Mouse (Mus musculus) midbrain, embryonic 12.5 days (tissue): ENCODE measurements around the gene Clstn1. TPM values are rescaled to one million over a fixed set of nuclear protein-coding genes. Genes with fewer than 3 reads are reported as not detected.

Source experiments
- ATAC-seq: fragments of 200-750 bp; cut with Nextera tagmentation; 2 replicates; pipeline ENCODE4 v1.8.0; 2017; ENCODE audit warnings: low read depth, moderate TSS enrichment, moderate library complexity; ENCODE audit not compliant: low FRiP score
- H3K27ac ChIP-seq: fragments of 300-500 bp; sonication (generic); replicated peaks from 2 replicates; pipeline ENCODE4 v1.5.1; 2016; ENCODE audit warnings: mild to moderate bottlenecking
- H3K27me3 ChIP-seq: fragments of 300-500 bp; sonication (generic); 2 replicates; pipeline ENCODE4 v1.6.1; 2016; ENCODE audit warnings: mild to moderate bottlenecking
- H3K36me3 ChIP-seq: fragments of 300-500 bp; sonication (generic); 2 replicates; pipeline ENCODE4 v1.6.1; 2016
- H3K4me1 ChIP-seq: fragments of 300-500 bp; sonication (generic); 2 replicates; pipeline ENCODE4 v1.6.1; 2016
- H3K4me2 ChIP-seq: fragments of 300-500 bp; sonication (generic); replicated peaks from 2 replicates; pipeline ENCODE4 v1.6.1; 2016; ENCODE audit warnings: mild to moderate bottlenecking, moderate library complexity
- H3K4me3 ChIP-seq: fragments of 300-500 bp; sonication (generic); 2 replicates; pipeline ENCODE4 v1.5.1; 2016; ENCODE audit warnings: mild to moderate bottlenecking
- H3K9ac ChIP-seq: fragments of 300-500 bp; sonication (generic); replicated peaks from 2 replicates; pipeline ENCODE4 v1.6.1; 2016; ENCODE audit warnings: mild to moderate bottlenecking, moderate library complexity
- H3K9me3 ChIP-seq: fragments of 300-500 bp; sonication (generic); 2 replicates; pipeline ENCODE4 v1.6.1; 2016; ENCODE audit warnings: mild to moderate bottlenecking
- WGBS: fragments of 180-500 bp; shearing (Covaris S2); methylation state at CpG from one replicate; pipeline ENCODE4 v1.1.7; 2016; 5-methylcytosine and 5-hydroxymethylcytosine counted together
- polyA plus RNA-seq: library from polyadenylated mRNA; unstranded; fragments of >200 nt; fragmentation: Nextera tagmentation; extraction: Ambion mirVana; gene quantifications from 2 replicates; pipeline ENCODE4 v1.2.1, GENCODE M21; 2016

Gene Clstn1
- polyA plus RNA-seq, 1 experiment from 2014 or later: 84.4 TPM

- no peak overlapping the region for H3K4me2 ChIP-seq
- H3K27ac ChIP-seq: no peak overlapping the region
- ATAC-seq: no peak
- H3K4me1 ChIP-seq: peaks cover 3% of the 10 kb centered on the region; the same call in 1 of the 2 replicates
- 75% methylated on average over 8 of the region's 8 CpGs for WGBS
- no peaks in the 10 kb centered on the region for H3K9me3 ChIP-seq
- no peak overlapping the region for H3K4me3 ChIP-seq
- H3K36me3 ChIP-seq: peaks cover 90% of the 10 kb centered on the region
- H3K27me3 ChIP-seq: no peaks in the 10 kb centered on the region
- no peak overlapping the region for H3K9ac ChIP-seq
Observed at GRCm38 (mm10) chr4:149641400-149641799, 55.1 kb downstream of the Clstn1 start.

GRCm38 (mm10) chr4:149641956-149642355, 55.7 kb downstream of the Clstn1 start:
- 87% methylated on average over 5 of the region's 5 CpGs for WGBS
- Histone ChIP-seq H3K4me2 (no peak overlapping the region), H3K27me3 (no peaks in the 10 kb centered on the region), H3K27ac (no peak overlapping the region), H3K9me3 (no peaks in the 10 kb centered on the region), H3K36me3 (peaks cover 93% of the 10 kb centered on the region), H3K4me1 (peaks cover 3% of the 10 kb centered on the region; the same call in 1 of the 2 replicates), H3K9ac (no peak overlapping the region), H3K4me3 (no peak overlapping the region)
- no peak for ATAC-seq

GRCm38 (mm10) chr4:149645761-149646160, 59.5 kb downstream of the Clstn1 start:
- no peak overlapping the region for H3K9ac ChIP-seq
- 94% methylated on average over 9 of the region's 9 CpGs for WGBS
- peaks cover 99% of the 10 kb centered on the region for H3K36me3 ChIP-seq
- no peak overlapping the region for H3K4me3 ChIP-seq
- H3K27me3 ChIP-seq: no peaks in the 10 kb centered on the region
- no peak for ATAC-seq
- H3K27ac ChIP-seq: no peak overlapping the region
- H3K9me3 ChIP-seq: no peaks in the 10 kb centered on the region
- no peak overlapping the region for H3K4me2 ChIP-seq
- peaks cover under 1% of the 10 kb centered on the region; the same call in 1 of the 2 replicates for H3K4me1 ChIP-seq

GRCm38 (mm10) chr4:149648031-149648805, 62.0 kb downstream of the Clstn1 start:
- Histone ChIP-seq H3K4me3 (no peak overlapping the region), H3K36me3 (peaks cover 99% of the 10 kb centered on the region), H3K4me2 (no peak overlapping the region), H3K27ac (no peak overlapping the region), H3K4me1 (no peaks in the 10 kb centered on the region), H3K9ac (no peak overlapping the region), H3K9me3 (no peaks in the 10 kb centered on the region), H3K27me3 (no peaks in the 10 kb centered on the region)
- no peak for ATAC-seq
- WGBS: 90% methylated on average over 20 of the region's 20 CpGs

- no peaks in the 10 kb centered on the region for H3K4me1 ChIP-seq
- no peaks in the 10 kb centered on the region for H3K9me3 ChIP-seq
- H3K4me3 ChIP-seq: no peak overlapping the region
- no peaks in the 10 kb centered on the region for H3K27me3 ChIP-seq
- H3K4me2 ChIP-seq: no peak overlapping the region
- no peak overlapping the region for H3K9ac ChIP-seq
- ATAC-seq: no peak
- H3K27ac ChIP-seq: no peak overlapping the region
- WGBS: 73% methylated on average over 24 of the region's 24 CpGs
- H3K36me3 ChIP-seq: peaks cover 95% of the 10 kb centered on the region
Observed at GRCm38 (mm10) chr4:149650493-149651193, 64.4 kb downstream of the Clstn1 start.

GRCm38 (mm10) chr4:149654232-149654631, 68.0 kb downstream of the Clstn1 start:
- no peak for ATAC-seq
- 91% methylated on average over 4 of the region's 4 CpGs for WGBS
- H3K9me3 ChIP-seq: no peaks in the 10 kb centered on the region
- peaks cover 69% of the 10 kb centered on the region for H3K36me3 ChIP-seq
- H3K4me2 ChIP-seq: no peak overlapping the region
- no peak overlapping the region for H3K27ac ChIP-seq
- no peaks in the 10 kb centered on the region for H3K4me1 ChIP-seq
- no peaks in the 10 kb centered on the region for H3K27me3 ChIP-seq
- H3K4me3 ChIP-seq: no peak overlapping the region
- no peak overlapping the region for H3K9ac ChIP-seq

GRCm38 (mm10) chr4:149657858-149658416, 71.7 kb downstream of the Clstn1 start:
- WGBS: 85% methylated on average over 11 of the region's 11 CpGs
- Histone ChIP-seq H3K27me3 (no peaks in the 10 kb centered on the region), H3K4me3 (no peak overlapping the region), H3K36me3 (peaks cover 38% of the 10 kb centered on the region), H3K4me2 (no peak overlapping the region), H3K9me3 (no peaks in the 10 kb centered on the region), H3K9ac (no peak overlapping the region), H3K4me1 (no peaks in the 10 kb centered on the region), H3K27ac (no peak overlapping the region)
- ATAC-seq: no peak

- no peak overlapping the region for H3K27ac ChIP-seq
- H3K36me3 ChIP-seq: peaks cover 22% of the 10 kb centered on the region
- no peaks in the 10 kb centered on the region for H3K4me1 ChIP-seq
- no peak overlapping the region for H3K4me2 ChIP-seq
- no peaks in the 10 kb centered on the region for H3K27me3 ChIP-seq
- ATAC-seq: no peak
- H3K9ac ChIP-seq: no peak overlapping the region
- WGBS: 70% methylated on average over 25 of the region's 25 CpGs
- no peak overlapping the region for H3K4me3 ChIP-seq
- no peaks in the 10 kb centered on the region for H3K9me3 ChIP-seq
Observed at GRCm38 (mm10) chr4:149659495-149660116, 73.3 kb downstream of the Clstn1 start.

GRCm38 (mm10) chr4:149660598-149660997, 74.3 kb downstream of the Clstn1 start:
- no peaks in the 10 kb centered on the region for H3K9me3 ChIP-seq
- no peaks in the 10 kb centered on the region for H3K27me3 ChIP-seq
- no peak overlapping the region for H3K4me2 ChIP-seq
- ATAC-seq: no peak
- H3K27ac ChIP-seq: no peak overlapping the region
- no peak overlapping the region for H3K9ac ChIP-seq
- H3K4me3 ChIP-seq: no peak overlapping the region
- H3K36me3 ChIP-seq: 0 out of 2 replicates have a peak, but pooled peaks cover 15% of the 10 kb centered on the region
- H3K4me1 ChIP-seq: no peaks in the 10 kb centered on the region
- WGBS: 89% methylated on average over 7 of the region's 7 CpGs

- no peaks in the 10 kb centered on the region for H3K4me1 ChIP-seq
- 91% methylated on average over 14 of the region's 14 CpGs for WGBS
- ATAC-seq: no peak
- H3K36me3 ChIP-seq: 0 out of 2 replicates have a peak, but pooled peaks cover 11% of the 10 kb centered on the region
- no peaks in the 10 kb centered on the region for H3K27me3 ChIP-seq
- H3K9ac ChIP-seq: no peak overlapping the region
- H3K4me2 ChIP-seq: no peak overlapping the region
- no peak overlapping the region for H3K4me3 ChIP-seq
- H3K9me3 ChIP-seq: no peaks in the 10 kb centered on the region
- H3K27ac ChIP-seq: no peak overlapping the region
Observed at GRCm38 (mm10) chr4:149661967-149662589, 75.8 kb downstream of the Clstn1 start.

- Histone ChIP-seq H3K4me1 (no peaks in the 10 kb centered on the region), H3K36me3 (0 out of 2 replicates have a peak, but pooled peaks cover 6% of the 10 kb centered on the region), H3K9ac (no peak overlapping the region), H3K4me2 (no peak overlapping the region), H3K4me3 (no peak overlapping the region), H3K9me3 (no peaks in the 10 kb centered on the region), H3K27me3 (no peaks in the 10 kb centered on the region), H3K27ac (no peak overlapping the region)
- WGBS: 83% methylated on average over 7 of the region's 7 CpGs
- no peak for ATAC-seq
Observed at GRCm38 (mm10) chr4:149663849-149664503, 77.7 kb downstream of the Clstn1 start.
